Mouse (Mus musculus) midbrain, embryonic 14.5 days (tissue): ENCODE measurements at regions not wholly inside any gene's neighbourhood (a gene's known extent, or its start where the extent isn't known, plus 50 kb on each side); places are given as distances from the start of the nearest gene placed in this dataset.
A peak's percentile ranks its signal among the peaks of the same experiment; 100 is the strongest.

ENCODE experiments used
- ATAC-seq: fragments of 200-750 bp; cut with Nextera tagmentation; 2 replicates; pipeline ENCODE4 v1.8.0; 2017; ENCODE audit warnings: moderate number of reproducible peaks, moderate library complexity; ENCODE audit not compliant: low FRiP score, low TSS enrichment
- DNase-seq: peaks from one replicate; pipeline ENCODE4 v3.0.0-alpha.2; 2015
- H3K27ac ChIP-seq: fragments of 300-500 bp; sonication (generic); replicated peaks from 2 replicates; pipeline ENCODE4 v1.5.1; 2014; ENCODE audit warnings: mild to moderate bottlenecking, low read depth, low read length, moderate library complexity
- H3K27me3 ChIP-seq: fragments of 300-500 bp; sonication (generic); 2 replicates; pipeline ENCODE4 v1.6.1; 2014; ENCODE audit warnings: low read length, control low read depth, mixed read lengths; ENCODE audit not compliant: control insufficient read depth, insufficient read depth
- H3K36me3 ChIP-seq: fragments of 300-500 bp; sonication (generic); 2 replicates; pipeline ENCODE4 v1.6.1; 2014; ENCODE audit warnings: low read length, control low read depth; ENCODE audit not compliant: control insufficient read depth, insufficient read depth
- H3K4me1 ChIP-seq: fragments of 300-500 bp; sonication (generic); 2 replicates; pipeline ENCODE4 v1.6.1; 2014; ENCODE audit warnings: mild to moderate bottlenecking, antibody characterized with exemption, low read length, control low read depth; ENCODE audit not compliant: control insufficient read depth, insufficient read depth
- H3K4me2 ChIP-seq: fragments of 300-500 bp; sonication (generic); 2 replicates; pipeline ENCODE4 v1.6.1; 2014; ENCODE audit warnings: mild to moderate bottlenecking, low read length, moderate library complexity
- H3K4me3 ChIP-seq: fragments of 300-500 bp; sonication (generic); replicated peaks from 2 replicates; pipeline ENCODE4 v1.5.1; 2014; ENCODE audit warnings: low read depth, low read length
- H3K9ac ChIP-seq: fragments of 300-500 bp; sonication (generic); replicated peaks from 2 replicates; pipeline ENCODE4 v1.6.1; 2014; ENCODE audit warnings: mild to moderate bottlenecking, low read length, moderate library complexity
- H3K9me3 ChIP-seq: fragments of 300-500 bp; sonication (generic); 2 replicates; pipeline ENCODE4 v1.6.1; 2016; ENCODE audit warnings: low read length, control low read depth, mixed read lengths; ENCODE audit not compliant: control insufficient read depth
- WGBS: fragments of 180-500 bp; shearing (Covaris S2); extraction: QIAGEN DNeasy Blood & Tissue Kit; methylation state at CpG from one replicate; pipeline ENCODE4 v1.1.7; 2014; 5-methylcytosine and 5-hydroxymethylcytosine counted together

DNA sequence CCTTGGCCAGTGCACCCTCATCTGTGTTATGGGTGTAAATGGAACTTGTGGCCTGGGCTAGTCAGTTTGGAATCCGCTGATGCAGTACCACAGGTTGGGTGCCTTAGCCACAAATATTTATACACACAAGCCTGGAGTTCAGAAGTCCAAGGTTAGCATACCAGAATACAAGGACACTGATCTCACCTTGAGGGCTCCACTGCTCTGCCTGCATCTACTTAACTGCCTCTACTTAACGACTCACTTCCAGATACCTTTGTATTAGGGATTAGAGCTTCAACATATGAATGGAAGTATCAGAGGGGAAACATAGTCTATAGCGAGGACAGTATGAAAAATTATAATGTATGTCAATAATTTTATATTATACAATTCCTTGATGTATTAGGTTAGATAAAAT is 57.5 kb downstream of the Tmem174 start:
- no peak for ATAC-seq
- Histone ChIP-seq H3K4me1 (no peaks in the 10 kb centered on the region), H3K9ac (no peak overlapping the region), H3K36me3 (no peaks in the 10 kb centered on the region), H3K27me3 (peaks cover 59% of the 10 kb centered on the region), H3K4me2 (no peak overlapping the region), H3K27ac (no peak overlapping the region), H3K4me3 (no peak overlapping the region), H3K9me3 (no peaks in the 10 kb centered on the region)
- no peak for DNase-seq
- 81% methylated on average over 3 of the region's 3 CpGs for WGBS

DNA sequence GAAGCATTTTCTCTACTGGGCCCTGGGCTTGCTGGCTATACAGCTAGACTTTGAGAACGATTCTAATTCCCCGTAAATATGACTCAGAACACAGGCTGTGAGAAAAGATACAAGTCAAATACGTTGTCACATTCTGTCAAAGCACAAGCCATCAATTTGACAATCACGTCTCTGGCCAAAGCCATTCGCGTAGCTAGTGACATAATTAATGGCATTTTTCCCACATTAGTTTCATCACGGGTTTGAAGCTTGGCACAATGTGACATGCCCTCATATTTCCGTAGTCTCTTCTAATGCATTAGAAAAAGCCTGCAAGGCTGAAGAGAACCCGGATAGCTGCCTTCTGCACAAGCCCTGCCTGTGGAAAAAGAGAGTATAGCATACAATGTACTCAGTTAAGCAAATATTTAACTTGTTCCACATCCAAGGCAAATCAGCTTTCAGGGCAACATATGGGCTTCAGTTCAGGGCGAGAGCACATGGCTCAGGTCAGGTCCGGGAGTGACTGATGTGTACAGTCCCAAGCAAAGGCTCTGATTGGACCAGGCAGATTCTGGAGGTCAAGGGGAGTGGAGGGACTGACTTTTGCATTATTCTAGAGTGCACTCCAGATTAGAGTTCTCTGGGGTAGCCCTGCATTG is 58.7 kb downstream of the Tmem174 start:
- no peak overlapping the region for H3K4me2 ChIP-seq
- H3K4me3 ChIP-seq = no peak overlapping the region
- WGBS = 74% methylated on average over 11 of the region's 11 CpGs
- H3K4me1 ChIP-seq = peaks cover 4% of the 10 kb centered on the region; the same call in 1 of the 2 replicates
- DNase-seq (no peak), ATAC-seq (no peak)
- H3K27ac ChIP-seq = no peak overlapping the region
- no peaks in the 10 kb centered on the region for H3K36me3 ChIP-seq
- H3K9me3 ChIP-seq = no peaks in the 10 kb centered on the region
- H3K9ac ChIP-seq = no peak overlapping the region
- H3K27me3 ChIP-seq = peaks cover 59% of the 10 kb centered on the region

- no peak for ATAC-seq
- no peak for DNase-seq
- H3K4me3 ChIP-seq = no peak overlapping the region
- H3K36me3 ChIP-seq = no peaks in the 10 kb centered on the region
- H3K9me3 ChIP-seq = no peaks in the 10 kb centered on the region
- peaks cover 21% of the 10 kb centered on the region for H3K4me1 ChIP-seq
- H3K4me2 ChIP-seq = no peak overlapping the region
- WGBS = 80% methylated on average over 3 of the region's 3 CpGs
- H3K27ac ChIP-seq = no peak overlapping the region
- peaks cover 74% of the 10 kb centered on the region for H3K27me3 ChIP-seq
- H3K9ac ChIP-seq = no peak overlapping the region
Observed at GRCm38 (mm10) chr13:98576061-98576460, 61.1 kb downstream of the Tmem174 start.

DNA sequence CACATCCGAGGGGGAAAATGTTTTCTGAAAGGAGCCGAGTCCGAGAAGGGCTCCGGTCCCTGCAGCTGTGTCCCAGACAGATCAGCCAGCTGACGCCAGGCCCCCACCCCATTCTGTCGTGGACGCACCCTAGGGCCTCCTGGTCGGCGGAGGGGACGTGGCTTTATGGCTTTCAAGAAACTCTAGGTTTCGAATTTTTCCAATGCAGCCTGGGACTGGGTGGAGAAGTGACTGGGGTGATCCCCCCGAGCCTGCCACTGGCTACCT is 63.2 kb downstream of the Tmem174 start:
- 15% methylated on average over 12 of the region's 12 CpGs for WGBS
- no peak overlapping the region for H3K4me3 ChIP-seq

GRCm38 (mm10) chr13:98573261-98574056 is 63.8 kb downstream of the Tmem174 start:
- WGBS = 8% methylated on average over 39 of the region's 39 CpGs
- DNase-seq = peak; percentile 55
- peak overlapping the region; percentile 44; the same call in 1 of the 2 replicates for H3K9ac ChIP-seq

More for the DNA sequence above, 63.2 kb downstream of the Tmem174 start:
- Histone ChIP-seq H3K27ac (no peak overlapping the region), H3K9ac (no peak overlapping the region), H3K4me2 (peak overlapping the region; percentile 62; the same call in 1 of the 2 replicates), H3K9me3 (no peaks in the 10 kb centered on the region), H3K4me1 (peaks cover 21% of the 10 kb centered on the region), H3K36me3 (no peaks in the 10 kb centered on the region), H3K27me3 (peaks cover 79% of the 10 kb centered on the region)
- no peak for DNase-seq
- no peak for ATAC-seq

DNA sequence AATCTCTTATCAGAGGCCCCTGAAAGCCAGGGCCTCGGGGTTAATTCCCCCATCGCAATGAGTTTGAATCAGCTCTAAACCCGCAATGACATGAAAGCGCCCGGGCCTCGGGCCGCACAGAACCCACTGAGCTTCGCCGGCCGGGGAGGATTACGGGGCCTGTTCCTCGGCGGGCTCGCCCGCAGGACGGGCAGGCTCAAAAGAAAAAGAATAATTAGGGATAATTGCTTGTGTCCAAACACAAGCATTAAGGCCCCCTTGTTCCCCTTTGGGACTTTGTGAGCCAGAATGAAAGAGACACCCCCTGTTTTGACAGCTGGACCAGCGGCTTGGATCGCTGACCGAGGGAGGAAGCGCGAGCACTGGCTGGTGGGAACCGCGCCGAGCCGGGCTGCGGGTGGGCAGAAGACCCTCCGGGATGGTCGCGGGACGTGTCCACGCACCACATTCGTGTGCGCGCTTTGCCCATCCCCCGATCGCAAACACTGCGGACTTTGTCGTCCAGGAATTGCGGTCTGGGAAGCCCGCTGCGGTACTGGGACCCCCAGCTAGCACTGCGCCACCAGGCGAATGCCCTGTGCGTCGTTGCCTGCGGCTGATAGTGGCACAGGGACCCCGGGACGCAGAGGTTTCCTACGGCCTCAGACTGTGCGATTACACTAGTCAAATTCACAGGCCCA is 64.5 kb downstream of the Tmem174 start:
- Histone ChIP-seq H3K4me3 (peak overlapping the region; percentile 33), H3K36me3 (no peaks in the 10 kb centered on the region), H3K4me1 (peaks cover 21% of the 10 kb centered on the region), H3K9ac (peak overlapping the region; percentile 44; the same call in 1 of the 2 replicates), H3K27me3 (peaks cover 73% of the 10 kb centered on the region), H3K9me3 (no peaks in the 10 kb centered on the region), H3K27ac (no peak overlapping the region), H3K4me2 (peak overlapping the region; percentile 62)
- ATAC-seq (peak; percentile 76), DNase-seq (peak; percentile 82)
- under 1% methylated on average over 50 of the region's 50 CpGs for WGBS

More at GRCm38 (mm10) chr13:98573261-98574056, 63.8 kb downstream of the Tmem174 start:
- no peaks in the 10 kb centered on the region for H3K36me3 ChIP-seq
- peak; percentile 38; the same call in 1 of the 2 replicates for ATAC-seq
- peak overlapping the region; percentile 33 for H3K4me3 ChIP-seq
- no peaks in the 10 kb centered on the region for H3K9me3 ChIP-seq
- H3K4me2 ChIP-seq = peak overlapping the region; percentile 62
- H3K27ac ChIP-seq = no peak overlapping the region
- peaks cover 21% of the 10 kb centered on the region for H3K4me1 ChIP-seq
- peaks cover 74% of the 10 kb centered on the region for H3K27me3 ChIP-seq

GRCm38 (mm10) chr13:98572011-98572570 is 65.1 kb downstream of the Tmem174 start:
- Histone ChIP-seq H3K4me1 (peaks cover 21% of the 10 kb centered on the region), H3K27ac (no peak overlapping the region), H3K4me3 (peak overlapping the region; percentile 33; the same call in 1 of the 2 replicates), H3K9ac (no peak overlapping the region), H3K4me2 (peak overlapping the region; percentile 62), H3K9me3 (no peaks in the 10 kb centered on the region), H3K36me3 (no peaks in the 10 kb centered on the region), H3K27me3 (peaks cover 72% of the 10 kb centered on the region)
- DNase-seq = no peak
- 1% methylated on average over 12 of the region's 14 CpGs for WGBS
- peak; percentile 67; the same call in 1 of the 2 replicates for ATAC-seq

GRCm38 (mm10) chr13:98571051-98571450 is 66.2 kb downstream of the Tmem174 start:
- H3K36me3 ChIP-seq = no peaks in the 10 kb centered on the region
- H3K4me3 ChIP-seq = no peak overlapping the region
- H3K4me2 ChIP-seq = no peak overlapping the region
- 44% methylated on average over 3 of the region's 3 CpGs for WGBS
- no peak for ATAC-seq
- H3K27me3 ChIP-seq = peaks cover 75% of the 10 kb centered on the region
- no peak overlapping the region for H3K27ac ChIP-seq
- H3K4me1 ChIP-seq = peaks cover 21% of the 10 kb centered on the region
- H3K9ac ChIP-seq = no peak overlapping the region
- no peak for DNase-seq
- H3K9me3 ChIP-seq = no peaks in the 10 kb centered on the region
